Mouse (Mus musculus) heart, adult 2 months (tissue): ENCODE data around the gene Akr1c21.

ENCODE experiments used
- CTCF ChIP-seq: fragments of 200-600 bp; IDR thresholded peaks from 2 replicates; pipeline ENCODE4 v1.8.1; 2022; ENCODE audit warnings: antibody characterized with exemption, mild to moderate bottlenecking, moderate library complexity
- EP300 ChIP-seq: fragments of 200-500 bp; IDR thresholded peaks from 2 replicates; pipeline ENCODE4 v1.6.1; 2011; ENCODE audit warnings: low read depth, low read length, control low read depth; ENCODE audit not compliant: insufficient read depth
- POLR2A ChIP-seq: fragments of 200-500 bp; IDR thresholded peaks from 2 replicates; pipeline ENCODE4 v1.6.1; 2011; ENCODE audit warnings: mild to moderate bottlenecking, low read depth, low read length, control low read depth; ENCODE audit not compliant: insufficient read depth

DNA sequence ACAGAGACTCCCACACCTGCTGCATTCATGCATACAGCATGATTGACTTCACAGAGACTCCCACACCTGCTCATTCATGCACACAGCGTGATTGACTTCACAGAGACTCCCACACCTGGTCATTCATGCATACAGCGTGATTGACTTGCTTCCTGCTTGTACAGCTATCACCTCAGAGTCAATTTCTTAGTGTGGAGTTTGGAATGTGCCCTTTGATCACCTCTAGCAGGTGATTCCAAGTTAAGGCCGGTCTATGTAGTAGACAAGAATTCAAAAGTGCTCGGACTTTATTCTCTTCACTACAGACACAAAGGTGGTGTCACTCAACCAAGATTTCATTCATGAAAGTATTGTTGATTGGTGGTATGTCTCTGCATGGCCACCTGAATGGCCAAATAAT, 32.9 kb downstream of the Akr1c21 start:
- no peak for TF ChIP-seq CTCF
- no peak for TF ChIP-seq EP300
- no peak for TF ChIP-seq POLR2A
